Mouse (Mus musculus) left cerebral cortex, postnatal 36 days (tissue): ENCODE measurements around the gene Ptpn14. TPM values are rescaled to one million over a fixed set of nuclear protein-coding genes. Genes with fewer than 3 reads are reported as not detected.
"Not testable (repeated sequence)": the region's sequence is repeated elsewhere in the genome, so short reads cannot be mapped to it uniquely, and the experiment has no call there.

Experiments used
- DNase-seq, 2 experiments: peaks; one replicate each; pipeline ENCODE4 v3.0.0; 2021 to 2022; ENCODE audit warnings: low spot score in 2 of 2, mixed read lengths in 1 of 2
- intact Hi-C: fragments of 180-260 bp; cut with DNase I; formaldehyde crosslinking; loops from one replicate; pipeline ENCODE4 v1.15.1; 2025
- total RNA-seq, 2 experiments: library from RNA; stranded (reverse); gene quantifications; 2 replicates each; pipeline ENCODE4 v1.2.3; 2021

Ptpn14 gene
- 10 to 100 TPM in 1 of 2 experiments, 1 to 10 TPM in 1; 8.0 to 16.9 TPM for total RNA-seq

DNA sequence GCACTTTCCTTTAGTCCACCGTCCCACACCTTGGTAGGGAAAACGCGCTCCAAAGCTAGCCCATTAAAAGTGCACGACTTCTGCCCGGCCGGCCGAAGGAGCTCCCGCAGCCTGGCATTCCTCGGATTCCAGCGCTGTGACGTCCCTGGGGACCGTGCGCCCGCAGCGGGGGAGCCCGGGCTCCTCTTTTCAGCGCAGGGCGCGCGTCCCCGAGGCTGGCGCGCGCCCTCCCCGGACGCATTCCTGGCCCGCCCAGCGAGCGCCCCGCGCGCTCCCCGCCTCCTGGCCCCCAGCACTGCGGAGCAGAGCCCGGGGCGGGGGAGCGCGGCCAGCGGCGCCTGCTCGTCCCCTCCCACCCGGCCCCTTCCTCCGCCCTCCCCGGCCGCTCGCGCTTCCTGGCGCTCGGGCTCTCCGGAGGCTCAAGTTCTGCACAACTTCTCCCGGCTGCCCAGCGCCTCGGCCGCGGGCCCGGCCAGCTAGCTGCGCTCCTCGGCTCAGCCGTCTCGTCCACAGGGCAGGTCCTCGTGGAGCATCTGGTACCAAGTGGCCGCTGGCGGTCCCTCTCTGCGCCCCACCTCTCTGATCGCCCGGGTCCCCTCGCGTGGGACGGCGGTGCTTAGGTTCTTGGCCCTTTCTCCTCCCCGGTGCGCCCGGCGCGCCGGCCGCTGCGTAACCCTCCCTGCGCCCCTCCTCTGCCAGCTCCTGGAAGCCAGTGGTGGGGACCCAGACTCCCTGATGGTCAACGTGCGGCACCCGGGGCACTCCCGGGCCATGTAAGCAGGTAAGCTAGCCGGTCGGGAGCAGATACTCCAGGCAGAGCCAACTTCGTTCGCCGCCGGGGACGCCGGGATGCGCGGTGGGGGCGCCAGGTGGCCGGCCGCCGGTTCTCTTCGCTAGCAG lies at the start of gene Ptpn14:
Ptpn14 (plus strand) TSS at position 385 of the 900 bp plus-strand sequence.
- intact Hi-C loops, result no loop called here
- peak; percentile 27 to 40 for DNase-seq

GRCm38 (mm10) chr1:189679555-189679954 lies 48.5 kb upstream of the Ptpn14 start:
- intact Hi-C loops, result no loop called here
- no peak for DNase-seq

- no peak for DNase-seq
- intact Hi-C loops, result no loop called here
Observed at GRCm38 (mm10) chr1:189684786-189685415, 43.2 kb upstream of the Ptpn14 start.

- DNase-seq, result no peak
- intact Hi-C loops, result no loop called here
Observed at GRCm38 (mm10) chr1:189686025-189686424, 42.0 kb upstream of the Ptpn14 start.

GRCm38 (mm10) chr1:189687654-189688387 lies 40.2 kb upstream of the Ptpn14 start, which contains the start of gene Cenpf:
Gene Cenpf, minus strand, starts transcription at chr1:189688086.
- intact Hi-C loops, result no loop called here
- DNase-seq, result peak; percentile 96

DNA sequence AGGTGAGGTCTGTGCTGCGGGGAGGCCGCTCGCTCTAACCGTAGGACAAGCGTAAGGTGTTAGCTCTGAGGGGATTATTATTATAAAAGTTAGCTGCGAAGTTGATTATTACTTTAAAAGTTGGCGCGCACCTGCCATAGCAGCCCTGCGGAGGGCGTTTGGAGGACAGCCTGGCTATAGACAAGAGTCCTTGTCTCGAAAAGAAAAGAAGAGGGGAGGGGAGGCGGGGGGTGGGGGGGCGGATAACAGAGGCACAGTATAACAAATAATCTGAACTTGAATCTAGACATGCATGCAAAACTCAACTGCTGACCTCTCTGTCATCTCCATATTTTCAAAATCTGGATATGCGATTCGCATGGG lies 39.7 kb upstream of the Ptpn14 start:
- intact Hi-C loops, result no loop called here
- no peak for DNase-seq

GRCm38 (mm10) chr1:189689050-189689833 lies 38.8 kb upstream of the Ptpn14 start:
- intact Hi-C loops, result no loop called here
- DNase-seq, result no peak

GRCm38 (mm10) chr1:189692442-189692841 lies 35.6 kb upstream of the Ptpn14 start:
- intact Hi-C loops, DNase-seq: not testable (repeated sequence)

DNA sequence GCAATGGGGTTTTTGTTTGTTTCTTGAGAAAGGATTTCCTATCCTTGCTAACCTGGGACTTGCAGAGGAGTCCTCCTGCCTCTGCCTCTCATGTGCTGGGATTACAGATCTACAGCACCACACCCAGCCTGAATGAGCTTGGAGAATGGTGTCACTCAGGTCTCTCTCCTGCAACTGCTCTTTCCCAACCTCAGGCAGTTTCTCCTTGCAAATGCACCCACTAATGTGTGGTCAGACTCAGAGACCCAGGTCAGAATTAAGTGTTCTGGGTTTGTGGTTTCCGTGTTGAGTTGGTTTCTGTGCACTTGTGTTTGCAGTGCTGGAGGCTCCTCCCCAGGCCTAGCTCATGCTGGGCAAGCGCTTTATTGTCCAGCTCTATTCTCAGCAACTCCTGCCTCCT lies 33.7 kb upstream of the Ptpn14 start:
- intact Hi-C loops, result no loop called here

GRCm38 (mm10) chr1:189695321-189695720 lies 32.7 kb upstream of the Ptpn14 start:
- no peak for DNase-seq
- intact Hi-C loops, result no loop called here

More for the DNA sequence above, 33.7 kb upstream of the Ptpn14 start:
- no peak for DNase-seq

GRCm38 (mm10) chr1:189698416-189698815 lies 29.7 kb upstream of the Ptpn14 start:
- intact Hi-C loops, result no loop called here
- no peak for DNase-seq

DNA sequence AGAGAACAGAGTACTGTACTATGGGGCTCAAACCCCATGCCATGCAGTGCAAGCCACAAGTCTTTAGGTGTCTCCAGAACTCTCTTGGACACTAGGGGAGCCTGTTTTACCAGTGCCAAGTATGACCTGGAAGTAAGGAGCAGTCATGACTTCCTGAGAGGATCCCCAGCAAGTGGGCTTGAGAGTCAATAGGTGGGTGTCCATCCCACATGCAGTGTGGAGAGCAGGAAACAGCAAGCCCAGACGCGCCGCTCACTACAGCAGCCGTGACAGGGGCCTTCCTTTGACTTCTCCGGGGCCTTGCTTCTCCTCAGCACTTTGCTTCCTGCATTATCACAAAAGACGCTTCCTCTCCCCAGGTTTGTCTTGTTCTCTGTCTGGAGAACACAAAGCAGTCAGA lies 27.9 kb upstream of the Ptpn14 start:
- no peak for DNase-seq
- intact Hi-C loops, result loop anchor here (2.0 to 5.0 kb wide), 3 partner anchors 183 to 272 kb away; no protein-coding TSS in a partner anchor

- intact Hi-C loops, result loop anchor here (2.0 to 5.0 kb wide), 3 partner anchors 182 to 271 kb away; no protein-coding TSS in a partner anchor
- DNase-seq, result peak; percentile 58 to 61
Observed at GRCm38 (mm10) chr1:189700990-189701389, 27.1 kb upstream of the Ptpn14 start.

GRCm38 (mm10) chr1:189703156-189703555 lies 24.9 kb upstream of the Ptpn14 start:
- DNase-seq, result no peak
- intact Hi-C loops, result loop anchor here (5.0 kb wide), 2 partner anchors 224 to 269 kb away; no protein-coding TSS in a partner anchor

DNA sequence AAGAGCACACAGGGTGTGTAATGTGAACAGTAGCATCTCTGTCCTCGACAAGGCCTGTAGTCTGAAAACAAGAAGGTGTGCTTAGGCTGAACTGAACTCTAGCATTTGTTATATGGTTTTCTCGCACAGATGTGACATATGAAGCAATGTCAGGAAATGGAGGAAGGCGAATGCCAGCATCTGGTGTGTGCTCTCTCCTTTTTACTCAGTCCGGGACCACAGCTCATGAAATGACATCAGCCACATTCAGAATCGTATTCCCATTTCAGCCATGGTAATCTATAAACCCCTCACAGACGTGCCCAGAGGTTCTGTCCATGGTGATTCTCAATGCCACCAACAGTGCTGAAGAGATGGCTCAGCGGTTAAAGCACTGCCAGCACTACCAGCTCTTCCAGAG lies 24.5 kb upstream of the Ptpn14 start:
- DNase-seq, result no peak
- intact Hi-C loops, result loop anchor here (5.0 kb wide), 2 partner anchors 224 to 269 kb away; no protein-coding TSS in a partner anchor

DNA sequence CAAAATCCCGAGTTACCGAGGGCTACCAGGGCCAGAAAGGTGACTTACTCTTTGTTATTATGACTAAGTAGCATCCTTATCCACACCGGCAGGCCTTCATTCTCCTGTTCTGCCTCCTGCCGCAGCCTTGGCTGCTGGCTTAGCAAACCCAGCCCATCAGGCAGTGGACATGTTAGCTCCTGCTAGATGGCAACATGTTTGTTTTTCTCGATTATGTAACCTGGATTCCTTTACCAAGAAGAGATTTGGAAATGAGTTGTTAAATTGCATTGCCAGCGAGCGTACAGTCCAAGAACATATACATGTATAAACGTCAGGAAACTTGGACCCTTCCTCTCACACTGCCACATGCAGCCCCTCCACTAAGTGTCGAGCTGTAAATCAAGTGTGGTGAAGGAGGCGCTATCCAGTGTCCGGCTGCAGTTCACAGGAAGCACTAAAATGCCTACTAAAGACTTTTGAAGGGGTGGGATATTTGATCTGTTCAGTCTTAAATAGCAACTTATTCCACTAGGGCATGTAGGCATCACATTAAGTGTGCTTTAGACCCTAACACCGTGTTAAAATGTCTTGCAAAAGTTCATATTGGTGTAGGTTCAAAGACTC lies 21.9 kb upstream of the Ptpn14 start:
- intact Hi-C loops, result no loop called here

DNA sequence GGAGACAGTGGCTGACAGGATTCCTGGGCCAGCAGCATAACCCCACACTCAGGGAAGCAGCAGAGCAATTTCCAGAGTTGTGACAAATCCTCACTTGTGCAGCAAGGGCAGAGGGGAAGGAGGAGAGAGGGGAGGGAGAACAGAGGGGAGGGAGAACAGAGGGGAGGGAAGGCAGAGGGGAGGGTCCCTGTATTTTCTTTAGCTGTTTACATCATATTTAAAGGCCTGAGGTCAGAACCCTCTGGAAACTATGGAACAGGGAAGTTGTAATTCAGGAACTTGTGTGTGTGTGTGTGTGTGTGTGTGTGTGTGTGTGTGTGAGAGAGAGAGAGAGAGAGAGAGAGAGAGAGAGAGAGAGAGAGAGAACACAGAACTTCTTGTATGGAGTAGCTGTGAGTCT lies 21.1 kb upstream of the Ptpn14 start:
- intact Hi-C loops, result no loop called here
- no peak for DNase-seq

More for the DNA sequence above, 21.9 kb upstream of the Ptpn14 start:
- DNase-seq, result no peak

GRCm38 (mm10) chr1:189707419-189707818 lies 20.6 kb upstream of the Ptpn14 start:
- intact Hi-C loops, result no loop called here
- DNase-seq, result no peak

GRCm38 (mm10) chr1:189709001-189709400 lies 19.1 kb upstream of the Ptpn14 start:
- intact Hi-C loops, result no loop called here
- no peak for DNase-seq
